Mouse (Mus musculus): ENCODE results near the gene Vkorc1l1. TPM values are rescaled to one million over a fixed set of nuclear protein-coding genes. Genes with fewer than 3 reads are reported as not detected.
A peak's percentile ranks its signal among the peaks of the same experiment; 100 is the strongest.

The Vkorc1l1 gene
- total and polyA plus RNA-seq, 3 experiments: 24.2 to 42.4 TPM; not detected in 1

- TF ChIP-seq NELFE (IDR thresholded peaks at IDR 0.05; ENCODE audit: low read depth, low read length) (no peak), USF1 (IDR thresholded peaks at IDR 0.05; ENCODE audit: low read depth, low read length) (no peak), USF2 (IDR thresholded peaks at IDR 0.05; ENCODE audit: borderline replicate concordance in 1 of 2, insufficient read depth in 1 of 2, low read depth in 1 of 2, low read length in 2 of 2) (no peak), MYC (IDR thresholded peaks at IDR 0.05; ENCODE audit: low read depth, low read length) (peak; percentile 67; the same call in 1 of the 2 replicates), MXI1 (IDR thresholded peaks at IDR 0.05; ENCODE audit: low read depth, low read length) (peak; percentile 70), CHD2 (IDR thresholded peaks at IDR 0.05; ENCODE audit: low read length) (no peak), POLR2A (IDR thresholded peaks at IDR 0.05; ENCODE audit: control insufficient read depth in 1 of 2, insufficient read depth in 1 of 2, low read depth in 1 of 2, low read length in 2 of 2, poor library complexity in 1 of 2) (no peak)
These were observed 12.9 kb downstream of the Vkorc1l1 start (continued) for GRCm38 (mm10) chr5:129954473-129955254.

- TF ChIP-seq TCF12 (IDR thresholded peaks at IDR 0.05; ENCODE audit: low read depth, low read length): peak; percentile 86
- TF ChIP-seq ETS1 (IDR thresholded peaks at IDR 0.05; ENCODE audit: low read depth, low read length): peak; percentile 82
- no peak for TF ChIP-seq ZKSCAN1 (IDR thresholded peaks at IDR 0.05; ENCODE audit: low read depth, low read length)
- TF ChIP-seq BHLHE40 (IDR thresholded peaks at IDR 0.05; ENCODE audit: borderline replicate concordance, low read depth, low read length): peak; percentile 74
- TF ChIP-seq MYB (IDR thresholded peaks at IDR 0.05; ENCODE audit: low read depth, low read length): 0 out of 2 replicates have a peak, but pooled peaks have one; percentile 25
- peak; percentile 38; the same call in 1 of the 2 replicates for TF ChIP-seq SIN3A (IDR thresholded peaks at IDR 0.05; ENCODE audit: low read length)
- no peak for TF ChIP-seq GABPA (IDR thresholded peaks at IDR 0.05; ENCODE audit: low read depth, low read length)
- TF ChIP-seq NRF1 (IDR thresholded peaks at IDR 0.05; ENCODE audit: insufficient read depth, low read depth, low read length, poor library complexity, severe bottlenecking): no peak
- TF ChIP-seq RCOR1 (IDR thresholded peaks at IDR 0.05; ENCODE audit: low read depth, low read length): peak; percentile 40; the same call in 1 of the 2 replicates
- no peak for TF ChIP-seq USF2 (IDR thresholded peaks at IDR 0.05; ENCODE audit: borderline replicate concordance in 1 of 2, insufficient read depth in 1 of 2, low read depth in 1 of 2, low read length in 2 of 2)
- no peak for TF ChIP-seq NELFE (IDR thresholded peaks at IDR 0.05; ENCODE audit: low read depth, low read length)
- TF ChIP-seq GATA1 (IDR thresholded peaks at IDR 0.05; ENCODE audit: low read depth, low read length): peak; percentile 87
- peak; percentile 58; the same call in 1 of the 2 replicates for TF ChIP-seq MYC (IDR thresholded peaks at IDR 0.05; ENCODE audit: low read depth, low read length)
- peak; percentile 63 for TF ChIP-seq MAX (IDR thresholded peaks at IDR 0.05; ENCODE audit: low read length)
- peak; percentile 72 to 86 for TF ChIP-seq EP300 (IDR thresholded peaks at IDR 0.05; ENCODE audit: low read depth in 1 of 2, low read length in 2 of 2)
- no peak for TF ChIP-seq ZC3H11A (IDR thresholded peaks at IDR 0.05; ENCODE audit: low read depth, low read length)
- TF ChIP-seq E2F4 (IDR thresholded peaks at IDR 0.05; ENCODE audit: borderline replicate concordance, low read depth, low read length): no peak
- TF ChIP-seq MXI1 (IDR thresholded peaks at IDR 0.05; ENCODE audit: low read depth, low read length): peak; percentile 74; the same call in 1 of the 2 replicates
- Histone ChIP-seq H3K27me3 (ENCODE audit: control insufficient read depth in 1 of 2, insufficient read depth in 2 of 2, low read length in 2 of 2) (no peaks in the 10 kb centered on the region), H3K36me3 (ENCODE audit: control insufficient read depth in 1 of 2, insufficient read depth in 2 of 2, low read length in 2 of 2) (peaks cover 3 to 39% of the 10 kb centered on the region in 2 experiments), H3K4me1 (ENCODE audit: control insufficient read depth in 1 of 2, insufficient read depth in 2 of 2, low read length in 2 of 2) (peaks cover 22% of the 10 kb centered on the region in 2 experiments), H3K9ac (ENCODE audit: control insufficient read depth, low read depth, low read length, poor library complexity, severe bottlenecking) (no peak overlapping the region), H3K4me3 (ENCODE audit: control insufficient read depth in 1 of 2, insufficient read depth in 1 of 2, low read depth in 2 of 2, low read length in 2 of 2) (no peak overlapping the region; a peak in 1 of 4 replicates), H3K27ac (ENCODE audit: control insufficient read depth, low read depth, low read length) (peak overlapping the region; percentile 52), H3K9me3 (replicated peaks; ENCODE audit: insufficient read depth, low read length) (no peaks in the 10 kb centered on the region), H3K79me2 (ENCODE audit: control insufficient read depth, insufficient read depth, low read length, poor library complexity) (peaks cover 18% of the 10 kb centered on the region)
- DNase-seq (ENCODE audit: low read depth, low spot score): peak; percentile 62
These were observed 14.0 kb downstream of the Vkorc1l1 start for GRCm38 (mm10) chr5:129955792-129956191.
